In genomic region chr1:21103784-21104183, GRCm38 (mm10) we compare ENCODE assay signal across 26 mouse cellular contexts.
"Had no signal": no experiment of that assay in that cellular context is flagged by ENCODE, and none has a peak within 500 bp of the region (broad histone marks: within the 10 kb centered on the region; RNA-seq: fewer than 3 reads in every experiment).

No protein-coding gene starts in this region.

- H3K9me3 ChIP-seq: heart, embryonic 10.5 days; heart, embryonic 12.5 days; kidney, embryonic 15.5 days; limb, embryonic 10.5 days; limb, embryonic 12.5 days; liver, embryonic 13.5 days; liver, embryonic 15.5 days had no signal

- H3K27me3 ChIP-seq: heart, embryonic 12.5 days; kidney, embryonic 15.5 days; limb, embryonic 12.5 days; liver, embryonic 13.5 days; liver, embryonic 15.5 days had no signal

- H3K4me2 ChIP-seq: heart, embryonic 12.5 days; hindbrain, embryonic 14.5 days; kidney, embryonic 15.5 days; limb, embryonic 12.5 days; liver, embryonic 11.5 days; liver, embryonic 13.5 days; liver, embryonic 15.5 days had no signal

- H3K36me3 ChIP-seq: heart, embryonic 10.5 days; heart, embryonic 12.5 days; kidney, embryonic 15.5 days; limb, embryonic 10.5 days; limb, embryonic 12.5 days; liver, embryonic 13.5 days; liver, embryonic 15.5 days had no signal

- DNase-seq: gastrocnemius, adult 2 months; gastrocnemius, postnatal 10 days; gastrocnemius, postnatal 25 days; heart, adult 18-20 months; heart, postnatal 10 days; kidney, adult 11 months; kidney, adult 2 months; kidney, adult 9 months; kidney, postnatal 14 days; kidney, postnatal 36 days; layer of hippocampus, adult 9-11 months; layer of hippocampus, postnatal 36 days; liver; liver, embryonic 13.5 days had no signal

- H3K9ac ChIP-seq: heart, embryonic 12.5 days; hindbrain, embryonic 14.5 days; kidney, embryonic 15.5 days; limb, embryonic 12.5 days; liver, embryonic 13.5 days; liver, embryonic 15.5 days had no signal

- H3K4me3 ChIP-seq: gastrocnemius, adult 2 months; heart, embryonic 10.5 days; heart, embryonic 12.5 days; kidney, embryonic 15.5 days; left cerebral cortex, adult 2 months; limb, embryonic 10.5 days; limb, embryonic 12.5 days; liver, embryonic 13.5 days; liver, embryonic 15.5 days had no signal

- H3K27ac ChIP-seq: gastrocnemius, adult 2 months; heart, embryonic 10.5 days; hindbrain, embryonic 14.5 days; kidney, embryonic 15.5 days; kidney, postnatal 0 days; left cerebral cortex, adult 2 months; limb, embryonic 10.5 days; limb, embryonic 12.5 days; liver, embryonic 13.5 days; liver, embryonic 15.5 days had no signal

- ATAC-seq: hindbrain, embryonic 16.5 days; intestine, embryonic 16.5 days had no signal
